Mouse (Mus musculus): ENCODE measurements around the gene Abhd10. TPM values are rescaled to one million over a fixed set of nuclear protein-coding genes. Genes with fewer than 3 reads are reported as not detected.

Gene Abhd10
- polyA plus RNA-seq, 1 experiment from 2014 or later = 36.7 TPM

DNA sequence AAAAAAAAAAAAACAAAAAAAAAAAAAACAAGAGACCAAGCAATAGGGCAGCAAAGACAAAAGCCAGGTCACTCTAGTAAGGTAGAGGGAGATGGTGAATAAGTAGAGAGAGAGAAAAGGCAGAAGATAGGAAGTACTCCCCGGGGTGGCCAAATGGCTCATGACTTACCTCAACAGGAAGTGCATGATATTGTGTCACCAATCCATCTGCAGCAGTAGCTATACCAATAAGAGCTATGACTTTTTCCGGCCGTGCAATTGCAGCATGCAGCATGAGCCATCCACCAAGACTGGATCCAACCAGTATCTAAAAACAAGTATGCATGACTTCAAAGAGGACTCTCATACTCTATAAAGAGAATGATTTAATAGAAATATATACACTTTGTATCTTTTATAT is 6.0 kb downstream of the Abhd10 start:
- no peak for ATAC-seq (ENCODE audit: low FRiP score, low TSS enrichment)
- H3K36me3 ChIP-seq (ENCODE audit: insufficient read depth, low read length) = peaks cover 25% of the 10 kb centered on the region
- 89% methylated on average over 3 of the region's 3 CpGs for WGBS

DNA sequence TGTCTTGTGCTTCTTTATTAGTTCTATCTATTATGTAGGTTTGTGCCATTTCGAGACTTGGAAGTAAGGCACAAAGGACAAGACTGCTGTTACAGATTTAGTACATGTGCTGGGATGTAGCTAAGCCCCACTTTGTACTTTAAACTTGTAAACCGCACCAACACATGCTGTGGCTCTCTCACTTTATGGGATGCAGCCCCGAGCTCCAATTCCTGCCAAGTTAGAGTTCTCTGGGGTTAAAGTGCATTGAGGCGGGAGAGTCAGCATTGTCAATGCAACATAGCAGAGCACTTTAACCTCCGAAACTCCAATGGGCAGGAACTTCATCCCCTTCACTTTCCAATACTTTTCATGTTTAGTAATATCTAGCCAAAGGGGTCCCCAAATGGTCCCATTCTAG is 13.6 kb downstream of the Abhd10 start:
- ATAC-seq (ENCODE audit: low FRiP score, low TSS enrichment) = no peak
- Histone ChIP-seq H3K36me3 (ENCODE audit: insufficient read depth, low read length) (peaks cover 24% of the 10 kb centered on the region; the same call in 1 of the 2 replicates), H3K4me3 (ENCODE audit: low read length) (no peak overlapping the region), H3K27me3 (ENCODE audit: insufficient read depth, low read length) (no peaks in the 10 kb centered on the region), H3K4me1 (ENCODE audit: insufficient read depth, low read length) (peaks cover 7% of the 10 kb centered on the region; the same call in 1 of the 2 replicates), H3K27ac (ENCODE audit: low read length) (no peak overlapping the region), H3K9me3 (ENCODE audit: low read length) (no peaks in the 10 kb centered on the region), H3K9ac (replicated peaks; ENCODE audit: low read length) (no peak overlapping the region), H3K4me2 (replicated peaks; ENCODE audit: low read depth, low read length) (no peak overlapping the region)
- 82% methylated on average over 5 of the region's 5 CpGs for WGBS

More for the DNA sequence above, 6.0 kb downstream of the Abhd10 start:
- no peak overlapping the region for H3K9ac ChIP-seq (replicated peaks; ENCODE audit: low read length)
- H3K4me2 ChIP-seq (replicated peaks; ENCODE audit: low read depth, low read length) = no peak overlapping the region
- no peak overlapping the region for H3K4me3 ChIP-seq (ENCODE audit: low read length)
- no peak overlapping the region for H3K27ac ChIP-seq (ENCODE audit: low read length)
- peaks cover 6% of the 10 kb centered on the region for H3K4me1 ChIP-seq (ENCODE audit: insufficient read depth, low read length)
- H3K9me3 ChIP-seq (ENCODE audit: low read length) = no peaks in the 10 kb centered on the region
- H3K27me3 ChIP-seq (ENCODE audit: insufficient read depth, low read length) = no peaks in the 10 kb centered on the region

DNA sequence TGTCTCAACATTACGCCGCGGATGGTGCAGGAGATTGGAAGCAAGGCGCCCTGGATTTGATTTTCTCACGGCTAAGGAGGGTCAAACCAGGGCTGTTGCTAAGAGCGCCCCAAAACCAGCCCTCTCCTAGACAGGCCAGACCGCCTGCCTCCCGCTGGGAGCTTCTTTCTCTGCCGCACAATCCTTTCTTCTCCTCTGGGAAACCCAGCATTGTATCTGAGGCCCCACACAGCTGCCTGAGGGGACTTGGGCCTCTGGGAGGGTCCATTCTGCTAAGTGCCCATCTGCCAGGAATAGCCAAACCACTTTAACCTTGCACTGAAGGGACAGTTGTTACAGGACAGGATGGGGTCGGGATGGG is 18.0 kb downstream of the Abhd10 start:
- WGBS = under 1% methylated on average over 10 of the region's 10 CpGs
- Histone ChIP-seq H3K27ac (ENCODE audit: low read length) (no peak overlapping the region), H3K4me3 (ENCODE audit: low read length) (peak overlapping the region; percentile 60), H3K9ac (replicated peaks; ENCODE audit: low read length) (peak overlapping the region; percentile 61), H3K27me3 (ENCODE audit: insufficient read depth, low read length) (no peaks in the 10 kb centered on the region), H3K4me1 (ENCODE audit: insufficient read depth, low read length) (peaks cover 12% of the 10 kb centered on the region), H3K36me3 (ENCODE audit: insufficient read depth, low read length) (peaks cover 12% of the 10 kb centered on the region; the same call in 1 of the 2 replicates), H3K4me2 (replicated peaks; ENCODE audit: low read depth, low read length) (peak overlapping the region; percentile 71), H3K9me3 (ENCODE audit: low read length) (no peaks in the 10 kb centered on the region)
- peak; percentile 47; the same call in 1 of the 2 replicates for ATAC-seq (ENCODE audit: low FRiP score, low TSS enrichment)

DNA sequence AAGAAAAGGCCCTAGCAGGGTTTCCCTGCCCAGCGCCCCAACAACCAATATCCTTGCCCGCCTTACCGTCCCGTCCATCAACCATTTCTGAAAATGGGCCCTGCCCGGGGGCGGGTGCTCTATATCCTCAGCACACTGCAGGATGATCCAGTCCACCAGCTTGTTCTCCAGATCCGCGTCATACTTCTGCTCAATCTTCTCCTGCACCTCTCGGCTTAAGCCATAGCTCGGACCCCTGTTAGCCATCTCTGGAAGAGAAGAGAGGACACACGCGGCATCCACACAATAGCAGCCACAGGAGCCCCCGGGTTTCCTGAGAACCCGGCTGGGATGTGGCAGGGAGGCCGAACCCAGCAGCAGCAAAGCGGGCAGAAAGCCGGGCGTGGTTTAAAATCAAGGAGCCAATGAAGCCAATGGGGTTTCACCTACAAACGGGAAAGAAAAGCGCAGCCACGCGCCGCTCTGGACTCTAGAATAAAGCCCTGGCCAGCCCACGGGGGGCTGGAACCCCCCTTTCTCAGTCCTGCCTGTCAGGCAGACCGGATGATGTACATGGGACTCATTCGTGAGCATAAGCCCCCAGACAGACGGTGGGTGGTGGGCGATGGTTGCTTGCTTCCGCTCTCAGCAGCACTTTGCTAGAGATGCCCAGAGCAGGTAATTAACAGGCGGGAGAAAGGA is 18.6 kb downstream of the Abhd10 start, which contains the start of gene Tagln3:
Gene Tagln3 (minus strand): TSS at position 548 of the 681 bp plus-strand sequence.
- H3K36me3 ChIP-seq (ENCODE audit: insufficient read depth, low read length) = peaks cover 7% of the 10 kb centered on the region; the same call in 1 of the 2 replicates
- H3K4me2 ChIP-seq (replicated peaks; ENCODE audit: low read depth, low read length) = peak within 1 kb of the TSS; percentile 71
- under 1% methylated on average over 30 of the region's 30 CpGs for WGBS
- H3K9ac ChIP-seq (replicated peaks; ENCODE audit: low read length) = peak within 1 kb of the TSS; percentile 61
- H3K27ac ChIP-seq (ENCODE audit: low read length) = no peak within 1 kb of the TSS
- peaks cover 12% of the 10 kb centered on the region for H3K4me1 ChIP-seq (ENCODE audit: insufficient read depth, low read length)
- peak; percentile 79 for ATAC-seq (ENCODE audit: low FRiP score, low TSS enrichment)
- H3K9me3 ChIP-seq (ENCODE audit: low read length) = no peaks in the 10 kb centered on the region
- no peaks in the 10 kb centered on the region for H3K27me3 ChIP-seq (ENCODE audit: insufficient read depth, low read length)
- peak within 1 kb of the TSS; percentile 60 for H3K4me3 ChIP-seq (ENCODE audit: low read length)

DNA sequence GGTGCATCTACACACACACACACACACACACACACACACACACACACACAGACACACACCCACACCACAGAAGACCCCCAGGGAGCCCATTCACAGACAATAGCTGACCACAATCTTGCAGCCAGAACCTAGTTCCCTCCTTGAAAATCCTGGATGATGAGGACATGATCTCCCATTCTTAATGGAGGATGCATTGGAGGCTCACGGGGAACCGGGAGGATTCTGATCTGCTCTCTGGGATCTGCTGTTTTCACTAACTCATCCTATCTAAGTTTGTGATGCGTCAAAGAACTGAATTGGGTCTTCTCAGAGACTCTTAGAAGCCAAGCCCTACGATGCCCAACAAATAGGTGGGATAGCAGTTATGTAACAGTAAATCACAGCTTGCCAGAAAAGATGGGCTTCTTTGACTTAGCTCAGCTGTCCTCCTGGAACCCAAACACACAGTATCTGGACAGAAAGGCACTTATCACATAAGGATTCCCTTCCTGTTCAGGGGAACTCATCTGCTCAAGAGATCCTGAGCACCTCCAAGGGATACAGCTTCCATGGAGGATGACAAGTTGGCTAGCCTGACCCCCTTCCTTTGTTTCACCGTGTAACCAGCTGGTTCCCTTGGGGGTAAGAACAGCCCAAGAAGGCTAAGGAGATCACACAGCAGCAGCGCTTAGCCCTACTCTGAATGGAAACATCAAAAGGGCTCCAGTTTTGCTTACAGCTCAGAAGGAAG is 19.4 kb downstream of the Abhd10 start:
- peak overlapping the region; percentile 61 for H3K9ac ChIP-seq (replicated peaks; ENCODE audit: low read length)
- ATAC-seq (ENCODE audit: low FRiP score, low TSS enrichment) = 0 out of 2 replicates have a peak, but pooled peaks have one; percentile 7

DNA sequence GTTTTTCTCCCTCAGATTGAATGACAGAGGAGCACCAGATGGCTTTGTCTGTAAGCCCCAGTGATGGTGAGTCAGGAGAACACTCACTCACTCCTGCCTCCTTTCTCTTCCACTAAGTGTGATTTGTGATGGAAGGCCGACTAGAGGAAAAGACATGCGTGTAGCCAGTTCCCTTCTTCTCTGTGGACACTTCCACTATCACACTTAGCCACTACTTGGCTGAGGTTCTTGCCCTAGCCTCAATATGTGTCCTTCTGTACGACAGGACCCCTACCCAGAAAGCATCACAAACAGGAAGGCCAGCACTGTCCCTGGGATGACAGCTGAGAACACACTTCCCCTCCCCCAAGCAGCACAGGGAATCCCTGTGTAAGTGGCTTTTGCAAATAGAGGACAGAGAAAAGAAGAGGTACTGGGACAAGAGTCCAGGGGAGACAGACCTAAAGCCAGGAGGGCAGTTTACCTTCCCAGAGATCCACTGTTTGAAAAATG is 20.2 kb downstream of the Abhd10 start:
- H3K9ac ChIP-seq (replicated peaks; ENCODE audit: low read length) = no peak overlapping the region
- WGBS = 69% methylated on average over 3 of the region's 3 CpGs
- H3K27me3 ChIP-seq (ENCODE audit: insufficient read depth, low read length) = no peaks in the 10 kb centered on the region
- no peak overlapping the region for H3K4me2 ChIP-seq (replicated peaks; ENCODE audit: low read depth, low read length)
- H3K27ac ChIP-seq (ENCODE audit: low read length) = no peak overlapping the region
- H3K9me3 ChIP-seq (ENCODE audit: low read length) = no peaks in the 10 kb centered on the region
- peaks cover 12% of the 10 kb centered on the region for H3K4me1 ChIP-seq (ENCODE audit: insufficient read depth, low read length)
- no peaks in the 10 kb centered on the region for H3K36me3 ChIP-seq (ENCODE audit: insufficient read depth, low read length)
- H3K4me3 ChIP-seq (ENCODE audit: low read length) = no peak overlapping the region
- no peak for ATAC-seq (ENCODE audit: low FRiP score, low TSS enrichment)

More for the DNA sequence above, 19.4 kb downstream of the Abhd10 start:
- Histone ChIP-seq H3K4me1 (ENCODE audit: insufficient read depth, low read length) (peaks cover 12% of the 10 kb centered on the region), H3K36me3 (ENCODE audit: insufficient read depth, low read length) (peaks cover 1% of the 10 kb centered on the region; the same call in 1 of the 2 replicates), H3K4me2 (replicated peaks; ENCODE audit: low read depth, low read length) (peak overlapping the region; percentile 71), H3K27ac (ENCODE audit: low read length) (no peak overlapping the region), H3K27me3 (ENCODE audit: insufficient read depth, low read length) (no peaks in the 10 kb centered on the region), H3K4me3 (ENCODE audit: low read length) (peak overlapping the region; percentile 60), H3K9me3 (ENCODE audit: low read length) (no peaks in the 10 kb centered on the region)
- 60% methylated on average over 6 of the region's 6 CpGs for WGBS

DNA sequence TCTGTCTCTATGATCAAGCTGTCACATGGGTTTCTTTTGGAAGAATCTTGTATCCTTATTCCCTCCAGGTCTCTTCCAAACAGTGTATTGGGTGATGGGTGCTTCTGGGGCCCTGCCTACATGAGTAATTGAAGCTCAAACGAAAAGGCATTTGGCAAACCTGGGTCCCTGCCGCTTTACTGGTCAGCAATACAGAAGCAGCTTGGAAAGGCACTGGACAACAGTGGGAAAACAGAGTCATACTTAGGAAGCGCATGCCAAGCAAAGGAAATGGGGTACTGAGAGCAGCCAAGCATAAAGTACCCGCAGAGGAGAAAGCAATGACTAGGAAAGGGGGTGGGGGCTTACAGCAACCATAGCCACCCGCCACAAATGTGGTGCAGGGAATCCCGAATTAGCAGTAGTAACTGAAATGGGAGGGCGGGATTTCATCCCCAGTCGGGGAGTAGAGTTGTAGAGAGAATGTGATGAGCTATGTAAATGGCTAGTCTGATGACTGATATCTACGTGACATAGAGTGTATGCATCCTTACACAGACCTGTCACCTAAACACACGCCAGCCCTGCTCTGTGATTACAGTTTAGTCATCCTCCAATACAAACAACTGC is 22.6 kb downstream of the Abhd10 start:
- ATAC-seq (ENCODE audit: low FRiP score, low TSS enrichment) = no peak
- H3K9ac ChIP-seq (replicated peaks; ENCODE audit: low read length) = no peak overlapping the region
- no peak overlapping the region for H3K27ac ChIP-seq (ENCODE audit: low read length)
- 82% methylated on average over 10 of the region's 10 CpGs for WGBS
- H3K4me2 ChIP-seq (replicated peaks; ENCODE audit: low read depth, low read length) = no peak overlapping the region
- H3K36me3 ChIP-seq (ENCODE audit: insufficient read depth, low read length) = no peaks in the 10 kb centered on the region
- no peak overlapping the region for H3K4me3 ChIP-seq (ENCODE audit: low read length)
- no peaks in the 10 kb centered on the region for H3K27me3 ChIP-seq (ENCODE audit: insufficient read depth, low read length)
- H3K9me3 ChIP-seq (ENCODE audit: low read length) = peaks cover 6% of the 10 kb centered on the region; the same call in 1 of the 2 replicates
- peaks cover 12% of the 10 kb centered on the region for H3K4me1 ChIP-seq (ENCODE audit: insufficient read depth, low read length)

DNA sequence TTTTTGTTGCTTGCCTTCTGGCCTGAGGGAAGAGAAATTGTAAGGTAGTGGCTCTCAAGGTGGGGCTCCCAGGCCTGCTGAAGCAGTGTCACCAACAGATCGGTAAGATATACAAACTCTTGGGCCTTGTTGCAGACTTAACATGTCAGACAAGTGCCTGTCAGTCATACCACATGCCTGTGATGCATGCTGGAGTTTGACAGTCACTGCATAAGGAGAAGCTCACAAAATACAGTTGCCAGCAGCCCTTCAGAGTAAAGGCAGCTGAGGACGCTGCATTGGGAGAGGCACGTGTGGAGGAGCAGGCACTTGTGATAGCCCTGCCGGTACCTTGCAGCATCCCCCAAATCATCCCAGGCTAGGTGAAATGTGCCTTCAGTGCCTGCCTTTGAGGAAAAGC is 24.5 kb downstream of the Abhd10 start:
- no peaks in the 10 kb centered on the region for H3K27me3 ChIP-seq (ENCODE audit: insufficient read depth, low read length)
- H3K4me3 ChIP-seq (ENCODE audit: low read length) = no peak overlapping the region
- no peaks in the 10 kb centered on the region for H3K36me3 ChIP-seq (ENCODE audit: insufficient read depth, low read length)
- H3K4me1 ChIP-seq (ENCODE audit: insufficient read depth, low read length) = no peaks in the 10 kb centered on the region
- H3K9ac ChIP-seq (replicated peaks; ENCODE audit: low read length) = no peak overlapping the region
- no peak overlapping the region for H3K27ac ChIP-seq (ENCODE audit: low read length)
- ATAC-seq (ENCODE audit: low FRiP score, low TSS enrichment) = no peak
- no peak overlapping the region for H3K4me2 ChIP-seq (replicated peaks; ENCODE audit: low read depth, low read length)
- WGBS = 96% methylated on average over 4 of the region's 4 CpGs
- peaks cover 6% of the 10 kb centered on the region; the same call in 1 of the 2 replicates for H3K9me3 ChIP-seq (ENCODE audit: low read length)

DNA sequence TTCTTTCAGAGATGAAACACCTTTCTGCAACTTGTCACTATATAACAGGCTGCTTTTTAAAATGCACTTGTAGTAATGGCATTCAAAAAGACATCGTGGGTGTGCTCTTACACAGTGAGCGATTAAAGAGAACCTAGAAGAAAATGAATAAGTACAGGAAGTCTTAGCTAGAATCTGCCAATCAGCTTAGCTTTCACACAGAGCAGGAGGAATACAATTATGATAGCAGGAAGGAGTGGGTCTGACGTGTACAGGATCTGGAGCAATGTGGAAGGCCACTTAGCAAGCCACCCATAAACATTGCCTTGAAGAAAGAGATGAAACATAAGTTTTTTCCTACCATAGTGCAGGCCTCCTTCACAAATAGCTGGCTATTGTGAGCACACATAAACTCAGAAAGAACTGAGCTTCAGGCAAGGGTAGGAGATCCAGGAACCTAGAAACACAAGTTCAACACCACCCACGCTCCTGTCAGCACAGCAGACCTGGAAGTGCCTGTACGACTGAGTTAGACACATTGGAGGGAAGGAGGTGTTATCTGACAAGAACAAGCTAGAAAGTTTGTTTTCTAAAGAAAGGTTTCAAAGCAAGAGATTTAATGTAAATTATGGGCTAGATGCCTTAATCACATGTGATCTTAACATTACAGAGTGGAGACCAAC is 28.1 kb downstream of the Abhd10 start:
- 75% methylated on average over 5 of the region's 5 CpGs for WGBS
- peaks cover 6% of the 10 kb centered on the region; the same call in 1 of the 2 replicates for H3K9me3 ChIP-seq (ENCODE audit: low read length)
- no peak overlapping the region for H3K4me3 ChIP-seq (ENCODE audit: low read length)
- H3K9ac ChIP-seq (replicated peaks; ENCODE audit: low read length) = no peak overlapping the region
- no peaks in the 10 kb centered on the region for H3K27me3 ChIP-seq (ENCODE audit: insufficient read depth, low read length)
- H3K36me3 ChIP-seq (ENCODE audit: insufficient read depth, low read length) = no peaks in the 10 kb centered on the region
- H3K27ac ChIP-seq (ENCODE audit: low read length) = no peak overlapping the region
- H3K4me2 ChIP-seq (replicated peaks; ENCODE audit: low read depth, low read length) = no peak overlapping the region
- ATAC-seq (ENCODE audit: low FRiP score, low TSS enrichment) = no peak
- no peaks in the 10 kb centered on the region for H3K4me1 ChIP-seq (ENCODE audit: insufficient read depth, low read length)

Measured in kidney, embryonic 16.5 days (tissue).